Mouse (Mus musculus) ES-Bruce4 (cell line): ENCODE measurements around the gene Espl1.

Source experiments
- CTCF ChIP-seq: IDR thresholded peaks from one replicate; pipeline ENCODE4 v1.8.1; 2011; ENCODE audit warnings: low read depth, low read length
- EP300 ChIP-seq: IDR thresholded peaks from 2 replicates; pipeline ENCODE4 v1.6.1; 2011; ENCODE audit warnings: low read depth, low read length; ENCODE audit not compliant: insufficient read depth
- POLR2A ChIP-seq: IDR thresholded peaks from one replicate; pipeline ENCODE4 v1.8.1; 2011; ENCODE audit warnings: low read length; ENCODE audit not compliant: insufficient read depth

- no peak for TF ChIP-seq CTCF
- no peak for TF ChIP-seq EP300
- no peak for TF ChIP-seq POLR2A
These were observed 68.6 kb downstream of the Espl1 start for GRCm38 (mm10) chr15:102364678-102365077.
